Mouse (Mus musculus) hindbrain, embryonic 14.5 days (tissue): Measurements from ENCODE around the gene Ankrd28. TPM values are rescaled to one million over a fixed set of nuclear protein-coding genes. Genes with fewer than 3 reads are reported as not detected.

Experiments
- ATAC-seq: fragments of 200-750 bp; cut with Nextera tagmentation; 2 replicates; pipeline ENCODE4 v1.8.0; 2017; ENCODE audit warnings: moderate number of reproducible peaks, mild to moderate bottlenecking, moderate TSS enrichment, moderate library complexity; ENCODE audit not compliant: low FRiP score
- DNase-seq: peaks from one replicate; pipeline ENCODE4 v3.0.0-alpha.2; 2015; ENCODE audit warnings: low spot score
- H3K27ac ChIP-seq: fragments of 300-500 bp; sonication (generic); 2 replicates; pipeline ENCODE4 v1.5.1; 2014; ENCODE audit warnings: mild to moderate bottlenecking, moderate library complexity
- H3K27me3 ChIP-seq: fragments of 300-500 bp; sonication (generic); 2 replicates; pipeline ENCODE4 v1.6.1; 2014; ENCODE audit warnings: mild to moderate bottlenecking, low read length, mixed read lengths; ENCODE audit not compliant: control insufficient read depth, insufficient read depth
- H3K36me3 ChIP-seq: fragments of 300-500 bp; sonication (generic); replicated peaks from 2 replicates; pipeline ENCODE4 v1.6.1; 2014; ENCODE audit not compliant: control insufficient read depth, insufficient read depth
- H3K4me1 ChIP-seq: fragments of 300-500 bp; sonication (generic); replicated peaks from 2 replicates; pipeline ENCODE4 v1.6.1; 2014; ENCODE audit warnings: antibody characterized with exemption, low read length, mixed read lengths; ENCODE audit not compliant: control insufficient read depth, insufficient read depth
- H3K4me2 ChIP-seq: fragments of 300-500 bp; sonication (generic); replicated peaks from 2 replicates; pipeline ENCODE4 v1.6.1; 2014; ENCODE audit warnings: mild to moderate bottlenecking, moderate library complexity
- H3K4me3 ChIP-seq: fragments of 300-500 bp; sonication (generic); replicated peaks from 2 replicates; pipeline ENCODE4 v1.5.1; 2014; ENCODE audit warnings: mild to moderate bottlenecking, low read length
- H3K9ac ChIP-seq: fragments of 300-500 bp; sonication (generic); 2 replicates; pipeline ENCODE4 v1.6.1; 2014
- H3K9me3 ChIP-seq: fragments of 300-500 bp; sonication (generic); 2 replicates; pipeline ENCODE4 v1.6.1; 2016; ENCODE audit warnings: low read length; ENCODE audit not compliant: control insufficient read depth
- WGBS: fragments of 180-500 bp; shearing (Covaris S2); extraction: QIAGEN DNeasy Blood & Tissue Kit; methylation state at CpG from one replicate; pipeline ENCODE4 v1.1.7; 2014; 5-methylcytosine and 5-hydroxymethylcytosine counted together
- polyA plus RNA-seq: library from polyadenylated mRNA; unstranded; fragments of >200 nt; fragmentation: Nextera tagmentation; extraction: Ambion mirVana; gene quantifications from 2 replicates; pipeline ENCODE4 v1.2.1, GENCODE M21; 2014

Gene Ankrd28
- polyA plus RNA-seq, 1 experiment from 2014 or later, result 15.3 TPM

GRCm38 (mm10) chr14:31700376-31700775 lies 130.1 kb downstream of the Ankrd28 start:
- ATAC-seq, result no peak
- H3K9me3 ChIP-seq, result no peaks in the 10 kb centered on the region
- no peak overlapping the region for H3K27ac ChIP-seq
- no peak overlapping the region for H3K9ac ChIP-seq
- no peaks in the 10 kb centered on the region for H3K4me1 ChIP-seq
- no peak overlapping the region for H3K4me3 ChIP-seq
- DNase-seq, result no peak
- 92% methylated on average over 2 of the region's 2 CpGs for WGBS
- H3K36me3 ChIP-seq, result peaks cover 80% of the 10 kb centered on the region
- H3K27me3 ChIP-seq, result no peaks in the 10 kb centered on the region
- H3K4me2 ChIP-seq, result no peak overlapping the region

DNA sequence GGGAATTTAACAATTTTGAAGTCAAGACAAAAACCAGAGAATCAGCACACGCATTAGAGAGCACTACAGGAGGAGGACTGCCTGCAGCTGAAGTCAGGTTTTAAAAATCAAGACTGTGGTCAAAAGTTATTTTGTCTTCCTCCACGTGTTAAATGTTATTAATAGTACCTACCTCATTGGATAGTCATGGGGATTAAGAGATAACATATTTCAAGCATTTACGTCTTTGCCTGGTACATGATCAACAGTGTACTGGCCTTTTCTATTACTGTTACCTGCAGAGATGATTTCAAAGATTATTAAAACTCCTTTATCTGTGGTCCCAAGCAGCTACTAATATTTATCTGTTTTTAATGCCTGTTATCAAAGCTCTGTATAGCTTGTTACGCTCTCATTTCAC lies 132.7 kb downstream of the Ankrd28 start:
- Histone ChIP-seq H3K9ac (no peak overlapping the region), H3K36me3 (peaks cover 54% of the 10 kb centered on the region), H3K4me1 (no peaks in the 10 kb centered on the region), H3K4me3 (no peak overlapping the region), H3K9me3 (no peaks in the 10 kb centered on the region), H3K27me3 (no peaks in the 10 kb centered on the region), H3K27ac (no peak overlapping the region), H3K4me2 (no peak overlapping the region)
- 91% methylated on average over 4 of the region's 4 CpGs for WGBS
- no peak for DNase-seq
- no peak for ATAC-seq

GRCm38 (mm10) chr14:31697346-31697745 lies 133.1 kb downstream of the Ankrd28 start:
- Histone ChIP-seq H3K4me1 (no peaks in the 10 kb centered on the region), H3K27ac (no peak overlapping the region), H3K36me3 (peaks cover 50% of the 10 kb centered on the region), H3K4me3 (no peak overlapping the region), H3K9ac (no peak overlapping the region), H3K27me3 (no peaks in the 10 kb centered on the region), H3K4me2 (no peak overlapping the region), H3K9me3 (no peaks in the 10 kb centered on the region)
- 89% methylated on average over 3 of the region's 3 CpGs for WGBS
- DNase-seq (no peak), ATAC-seq (no peak)

GRCm38 (mm10) chr14:31696985-31697303 lies 133.5 kb downstream of the Ankrd28 start:
- no peak overlapping the region for H3K4me3 ChIP-seq
- DNase-seq (no peak), ATAC-seq (no peak)
- H3K4me2 ChIP-seq, result no peak overlapping the region
- WGBS, result 92% methylated on average over 3 of the region's 3 CpGs
- H3K9ac ChIP-seq, result no peak overlapping the region
- no peaks in the 10 kb centered on the region for H3K27me3 ChIP-seq
- no peaks in the 10 kb centered on the region for H3K4me1 ChIP-seq
- H3K9me3 ChIP-seq, result no peaks in the 10 kb centered on the region
- peaks cover 46% of the 10 kb centered on the region for H3K36me3 ChIP-seq
- H3K27ac ChIP-seq, result no peak overlapping the region

- DNase-seq (no peak), ATAC-seq (no peak)
- H3K36me3 ChIP-seq, result peaks cover 41% of the 10 kb centered on the region
- no peaks in the 10 kb centered on the region for H3K9me3 ChIP-seq
- H3K4me1 ChIP-seq, result no peaks in the 10 kb centered on the region
- H3K27me3 ChIP-seq, result no peaks in the 10 kb centered on the region
- no peak overlapping the region for H3K4me3 ChIP-seq
- H3K4me2 ChIP-seq, result no peak overlapping the region
- H3K27ac ChIP-seq, result no peak overlapping the region
- WGBS, result 92% methylated on average over 9 of the region's 9 CpGs
- H3K9ac ChIP-seq, result no peak overlapping the region
These were observed 134.1 kb downstream of the Ankrd28 start for GRCm38 (mm10) chr14:31696206-31696984.

DNA sequence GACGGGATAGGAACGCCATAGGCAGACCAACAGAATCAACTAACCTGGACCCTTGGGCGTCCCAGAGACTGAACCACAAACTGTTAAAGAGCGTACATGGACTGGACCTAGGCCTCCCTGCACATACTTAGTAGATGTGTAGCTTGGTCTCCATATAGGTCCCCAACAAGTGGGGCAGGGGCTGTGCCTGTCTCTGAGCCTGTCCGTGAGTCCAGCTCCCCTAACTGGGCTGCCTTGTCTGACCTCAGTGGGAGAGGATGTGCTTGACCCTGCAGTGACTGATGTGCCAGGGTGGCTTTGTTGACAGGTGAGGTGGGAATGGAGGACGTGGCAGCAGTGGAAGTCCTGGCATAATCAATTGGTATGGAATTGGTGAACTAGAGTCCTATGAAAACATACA lies 137.9 kb downstream of the Ankrd28 start:
- H3K9me3 ChIP-seq, result no peaks in the 10 kb centered on the region
- H3K27ac ChIP-seq, result no peak overlapping the region
- no peaks in the 10 kb centered on the region for H3K27me3 ChIP-seq
- H3K4me3 ChIP-seq, result no peak overlapping the region
- 89% methylated on average over 6 of the region's 6 CpGs for WGBS
- no peak overlapping the region for H3K9ac ChIP-seq
- peaks cover 10% of the 10 kb centered on the region for H3K36me3 ChIP-seq
- ATAC-seq (no peak), DNase-seq (no peak)
- H3K4me2 ChIP-seq, result no peak overlapping the region
- no peaks in the 10 kb centered on the region for H3K4me1 ChIP-seq

GRCm38 (mm10) chr14:31686231-31686630 lies 144.2 kb downstream of the Ankrd28 start:
- 96% methylated on average over 1 of the region's 1 CpGs for WGBS
- DNase-seq (no peak), ATAC-seq (no peak)
- Histone ChIP-seq H3K36me3 (no peaks in the 10 kb centered on the region), H3K4me3 (no peak overlapping the region), H3K27me3 (no peaks in the 10 kb centered on the region), H3K4me2 (no peak overlapping the region), H3K27ac (no peak overlapping the region), H3K9me3 (no peaks in the 10 kb centered on the region), H3K4me1 (no peaks in the 10 kb centered on the region), H3K9ac (no peak overlapping the region)

- Histone ChIP-seq H3K9ac (no peak overlapping the region), H3K4me3 (no peak overlapping the region), H3K4me2 (no peak overlapping the region), H3K27me3 (no peaks in the 10 kb centered on the region), H3K4me1 (no peaks in the 10 kb centered on the region), H3K36me3 (no peaks in the 10 kb centered on the region), H3K9me3 (no peaks in the 10 kb centered on the region), H3K27ac (no peak overlapping the region)
- WGBS, result 92% methylated on average over 10 of the region's 10 CpGs
- no peak for DNase-seq
- no peak for ATAC-seq
These were observed 144.8 kb downstream of the Ankrd28 start for GRCm38 (mm10) chr14:31685680-31686079.

GRCm38 (mm10) chr14:31684343-31685040 lies 146.0 kb downstream of the Ankrd28 start:
- Histone ChIP-seq H3K4me3 (no peak overlapping the region), H3K4me2 (no peak overlapping the region), H3K9ac (no peak overlapping the region), H3K9me3 (no peaks in the 10 kb centered on the region), H3K36me3 (no peaks in the 10 kb centered on the region), H3K4me1 (no peaks in the 10 kb centered on the region), H3K27me3 (no peaks in the 10 kb centered on the region), H3K27ac (no peak overlapping the region)
- DNase-seq (no peak), ATAC-seq (no peak)
- 78% methylated on average over 7 of the region's 7 CpGs for WGBS
